Mouse (Mus musculus): ENCODE data around the gene Arl6ip1. TPM values are rescaled to one million over a fixed set of nuclear protein-coding genes. Genes with fewer than 3 reads are reported as not detected.

The Arl6ip1 gene
- total and polyA plus RNA-seq, 3 experiments, result 89.7 to 199 (median 188) TPM

Other genes starting within 250 kb of the Arl6ip1 start
- gene Rps15a, start 13.5 kb downstream of the Arl6ip1 start, total RNA-seq (2012; rRNA removed), result 2,275 and 2,420 TPM in 2 replicates
- gene Rps15a, start 13.5 kb downstream of the Arl6ip1 start, polyA plus RNA-seq (2012; ENCODE audit: insufficient read depth in 1 of 2, insufficient read length in 2 of 2, low read depth in 1 of 2, low replicate concordance in 2 of 2, missing spikeins in 1 of 2), result 100 to 1,000 TPM in 1 of 2 experiments, not detected in 1; 589 TPM
- gene Smg1, start 114.0 kb upstream of the Arl6ip1 start, total RNA-seq (2012; rRNA removed), result 24.2 and 26.6 TPM in 2 replicates
- 10 to 100 TPM; 32.6 to 49.6 TPM for gene Smg1, start 114.0 kb upstream of the Arl6ip1 start, polyA plus RNA-seq (2012; ENCODE audit: insufficient read depth in 1 of 2, insufficient read length in 2 of 2, low read depth in 1 of 2, low replicate concordance in 2 of 2, missing spikeins in 1 of 2)